Mouse (Mus musculus) embryo, embryonic 11 days (tissue): ENCODE measurements around the gene Wscd2.

Source experiments
- DNase-seq: peaks from one replicate; pipeline ENCODE4 v3.0.0-alpha.2; 2015

The Wscd2 gene

DNA sequence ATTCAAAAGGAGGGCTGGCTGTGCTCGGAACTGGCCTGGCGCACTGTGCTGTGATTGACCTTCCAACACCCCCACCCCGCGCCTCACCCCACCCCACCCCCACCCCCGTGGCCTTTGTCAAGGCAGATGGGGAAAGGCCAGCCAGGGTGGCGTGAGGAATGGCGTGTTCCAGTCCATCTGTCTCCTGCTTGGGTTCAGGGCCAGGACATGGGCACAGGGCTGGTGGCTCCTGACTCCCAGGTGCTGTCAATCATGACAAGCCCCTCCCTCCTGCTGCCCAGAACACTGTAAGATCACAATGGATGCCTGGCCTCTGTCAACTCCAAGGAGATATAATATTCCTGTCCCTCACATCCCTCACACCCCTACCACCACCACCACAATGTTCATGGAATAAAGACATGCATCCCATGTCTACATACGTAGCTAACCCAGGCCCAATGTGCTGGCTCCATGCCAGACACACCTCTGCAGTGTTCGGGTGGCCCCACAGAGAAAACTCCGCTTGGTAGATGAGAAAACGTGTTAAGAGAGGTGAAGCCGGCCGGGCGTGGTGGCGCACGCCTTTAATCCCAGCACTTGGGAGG is 130.1 kb downstream of the Wscd2 start:
- DNase-seq: no peak

DNA sequence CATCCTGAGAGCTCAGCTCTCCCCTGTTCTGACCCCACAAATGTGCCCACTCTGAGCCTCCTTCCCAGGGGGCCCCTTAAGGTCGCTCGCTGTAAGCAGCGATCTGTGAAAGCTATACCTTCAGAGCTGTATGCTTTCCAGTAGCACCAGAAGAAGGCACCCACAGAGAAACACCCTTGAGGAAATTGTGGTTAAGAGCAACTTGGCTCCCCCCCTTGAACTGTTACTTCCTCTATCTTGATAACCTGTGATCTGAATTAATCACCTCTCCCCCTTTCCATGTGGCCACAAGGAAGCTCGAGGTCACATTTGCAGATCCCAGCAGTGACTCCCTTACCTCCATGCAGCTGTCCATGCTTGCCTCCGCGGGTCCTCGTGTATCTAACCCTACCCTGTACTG is 130.9 kb downstream of the Wscd2 start:
- DNase-seq: no peak

DNA sequence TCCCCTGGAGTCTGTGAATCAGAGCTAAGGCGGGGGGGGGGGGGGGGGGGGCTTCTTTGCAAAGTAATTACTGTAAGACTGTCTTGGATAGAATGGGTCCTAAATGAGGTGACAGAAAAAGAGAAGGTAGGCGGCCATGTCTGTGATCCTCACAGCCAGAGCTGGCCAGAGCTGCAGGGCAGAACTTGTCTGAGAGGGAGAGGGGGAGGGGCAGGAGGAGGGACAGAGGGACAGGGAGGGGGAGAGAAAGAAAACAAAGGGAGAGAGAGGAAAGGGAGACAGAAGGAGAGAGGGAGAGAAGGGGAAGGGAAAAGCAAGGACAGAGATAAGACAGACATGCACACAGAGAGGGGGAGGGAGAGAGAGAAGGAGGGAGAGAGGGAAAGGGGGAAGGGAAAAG is 132.9 kb downstream of the Wscd2 start:
- no peak for DNase-seq

DNA sequence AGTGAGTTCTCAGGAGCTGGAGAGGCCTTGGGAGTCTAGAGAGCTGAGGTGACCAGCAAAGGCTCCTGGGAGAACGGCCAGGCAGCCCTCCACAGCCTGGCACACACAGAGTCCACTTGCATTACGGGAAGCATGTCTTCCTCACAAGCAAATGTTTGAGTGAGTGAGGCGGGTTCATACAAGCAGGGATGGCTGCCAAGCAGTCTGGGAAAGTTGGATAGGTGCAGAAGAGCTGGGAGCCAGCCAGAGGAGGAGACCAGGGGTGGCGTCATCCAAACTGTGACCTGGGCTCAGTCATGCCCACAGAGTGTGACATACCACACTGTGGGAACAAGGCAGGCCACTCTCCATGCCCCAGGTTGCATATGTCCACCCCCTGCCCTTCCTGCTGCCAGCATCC is 134.9 kb downstream of the Wscd2 start:
- no peak for DNase-seq

DNA sequence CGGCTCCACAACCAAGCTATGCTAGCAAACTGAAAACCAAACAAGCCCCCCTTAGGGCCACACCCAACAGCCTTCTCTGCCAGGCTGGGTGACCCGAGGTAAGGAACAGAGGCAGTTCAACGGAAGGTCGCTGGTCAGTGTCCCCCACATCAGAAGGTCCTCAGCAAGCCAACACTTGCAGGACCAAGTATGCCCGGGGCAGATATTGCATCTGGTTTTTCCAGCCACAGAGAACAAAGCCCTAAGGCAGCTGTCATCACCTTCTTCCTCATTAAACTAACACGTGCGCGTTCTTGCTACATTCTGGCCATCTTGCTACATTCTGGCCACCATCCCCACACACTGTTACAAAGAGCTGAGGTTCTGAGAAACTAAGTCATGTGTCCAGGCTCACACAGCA is 136.2 kb downstream of the Wscd2 start:
- DNase-seq: no peak

DNA sequence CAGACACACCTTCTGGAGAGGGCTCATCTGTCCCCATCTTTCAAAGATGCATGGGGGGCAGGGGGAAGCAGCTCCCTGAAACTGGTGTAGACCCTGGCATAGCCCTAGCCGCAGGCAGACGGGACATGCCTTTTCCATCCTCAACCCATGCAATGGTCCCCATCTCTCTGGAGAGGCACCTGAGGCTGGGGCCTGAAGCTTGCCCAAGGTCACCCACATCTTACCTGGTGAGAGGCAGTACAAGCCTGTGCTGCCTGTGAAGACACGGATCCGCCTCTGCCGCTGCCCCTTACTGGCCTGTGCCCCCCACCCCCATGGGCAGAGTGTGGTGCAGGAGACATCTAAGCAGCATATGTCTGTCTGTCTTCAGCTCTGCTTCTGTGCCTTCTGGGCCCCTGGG is 136.9 kb downstream of the Wscd2 start:
- DNase-seq: no peak

DNA sequence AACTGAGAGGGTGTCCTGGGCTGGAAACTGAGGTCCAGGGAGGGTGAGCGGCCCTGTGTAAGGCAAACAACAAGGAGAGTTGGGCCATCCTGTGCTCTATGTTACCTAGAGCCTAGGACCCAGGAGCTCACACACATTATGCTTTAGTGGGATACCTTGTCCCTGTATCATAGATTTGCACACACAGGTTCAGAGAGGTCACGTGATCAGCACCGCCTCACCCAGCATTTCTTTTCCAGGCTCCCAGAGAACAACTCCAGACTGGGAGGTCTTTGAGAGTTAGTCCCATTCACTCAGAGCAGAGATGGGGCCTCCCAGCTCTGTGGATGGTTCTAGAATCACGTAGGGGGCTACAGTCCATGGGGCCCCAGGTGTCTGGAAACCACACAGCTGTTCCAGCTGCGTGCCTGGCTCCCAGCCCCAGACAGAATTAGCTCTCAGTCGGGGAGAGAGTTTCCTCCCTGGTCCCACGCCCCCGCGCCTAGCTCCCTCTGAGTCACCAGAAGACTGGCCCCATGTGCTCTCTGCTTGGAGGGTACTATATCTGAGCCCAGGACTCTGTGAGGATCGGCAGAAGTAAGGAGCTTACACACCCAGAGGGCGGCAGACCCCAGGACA is 137.8 kb downstream of the Wscd2 start:
- no peak for DNase-seq

DNA sequence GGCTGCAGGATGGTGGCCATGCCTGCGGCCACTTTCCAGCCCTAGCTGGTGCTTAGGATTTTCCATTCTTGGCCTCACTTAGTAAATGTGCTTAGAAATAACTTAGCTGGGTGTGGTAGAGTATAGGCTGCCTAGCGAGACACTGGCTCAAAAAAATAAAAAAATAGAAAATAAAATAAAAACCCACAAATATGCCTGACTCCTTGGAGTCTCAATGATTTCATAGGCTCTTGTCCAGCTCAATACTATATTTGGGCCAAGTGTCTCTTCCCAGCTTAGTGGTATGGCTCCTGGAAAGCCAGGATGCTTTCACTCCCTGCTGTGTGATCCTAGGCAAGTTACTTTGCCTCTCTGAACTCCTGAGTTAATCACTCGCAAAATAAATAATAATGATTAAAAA is 139.1 kb downstream of the Wscd2 start:
- no peak for DNase-seq

DNA sequence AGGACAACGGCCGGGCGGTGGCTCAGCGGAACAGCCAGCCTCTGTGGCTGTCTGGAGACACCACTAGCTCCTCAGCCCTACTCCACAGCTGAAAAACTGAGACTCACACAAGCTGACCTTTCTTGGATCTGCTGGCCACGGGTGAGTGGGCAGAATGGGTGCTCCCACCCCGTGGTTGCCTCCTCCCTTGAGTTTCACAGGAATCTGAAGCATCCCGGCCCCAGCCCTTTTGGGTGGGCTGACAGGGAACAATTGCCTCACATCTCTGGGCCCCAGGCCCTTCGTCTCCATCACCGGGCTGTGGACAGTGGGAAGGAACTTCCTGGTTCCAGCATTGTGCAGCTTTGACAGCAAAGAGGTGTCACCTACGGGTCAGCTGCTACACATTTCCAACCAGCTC is 140.0 kb downstream of the Wscd2 start:
- no peak for DNase-seq

DNA sequence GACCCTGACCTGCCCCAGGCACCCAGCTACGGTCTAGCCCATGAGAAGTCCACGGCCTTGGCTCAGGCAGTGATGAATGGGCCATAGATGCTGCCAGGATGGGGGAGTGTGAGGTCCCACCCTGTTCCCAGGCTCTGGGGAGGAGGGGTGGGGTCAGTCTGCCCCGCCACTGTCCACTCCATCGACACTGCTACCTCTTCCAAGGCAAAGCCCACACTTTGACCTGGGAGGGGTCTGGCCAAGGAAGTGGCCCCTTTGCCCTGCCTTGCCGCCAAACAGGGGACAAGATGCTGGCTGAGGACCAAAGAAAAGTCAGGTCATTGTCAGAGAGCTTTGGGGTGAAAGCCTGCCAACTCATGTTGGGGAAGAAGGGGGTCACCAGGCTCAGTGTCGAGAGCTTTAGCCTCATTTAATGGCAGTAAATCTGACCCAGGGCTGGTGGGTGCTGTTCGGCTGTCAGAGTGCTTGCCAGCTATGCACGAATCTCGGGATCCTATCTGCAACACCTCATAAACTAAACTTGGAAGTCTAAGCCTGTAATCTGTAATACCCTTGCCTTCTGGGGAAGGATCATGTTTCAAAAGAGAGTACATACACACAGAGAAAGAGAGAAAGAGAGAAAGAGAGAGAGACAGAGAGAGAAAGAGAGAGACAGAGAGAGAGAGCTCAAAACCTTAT is 143.0 kb downstream of the Wscd2 start:
- DNase-seq: no peak

DNA sequence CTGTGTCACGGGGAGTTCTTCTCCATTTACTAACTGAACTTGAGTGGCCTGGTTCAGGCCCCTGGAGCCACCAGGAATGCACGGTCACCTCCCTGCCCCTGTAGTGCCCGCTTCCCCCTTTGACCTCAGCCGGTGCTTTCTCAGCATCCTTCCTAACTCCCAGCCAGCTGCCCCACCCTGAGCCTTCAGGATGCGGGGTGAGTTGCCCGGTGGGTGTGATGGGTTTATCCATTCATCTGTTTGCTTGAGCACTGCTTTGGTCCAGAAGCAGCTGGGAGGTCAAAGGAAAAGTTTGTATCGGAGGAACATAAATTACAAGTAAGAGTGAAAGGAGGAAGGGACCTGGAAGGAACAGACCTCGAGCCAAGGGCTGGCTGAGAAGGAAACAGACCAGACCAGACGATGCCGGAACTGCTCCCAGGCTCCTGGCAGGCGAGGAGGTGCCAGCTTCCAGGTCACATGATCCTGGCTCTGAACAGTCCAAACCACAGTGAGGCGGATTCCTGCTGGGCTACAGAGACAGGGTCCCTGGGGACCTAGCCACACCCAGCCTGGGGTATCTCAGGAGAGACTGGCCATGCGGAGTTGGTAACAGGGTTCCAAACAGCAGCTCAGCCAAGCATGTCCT is 144.0 kb downstream of the Wscd2 start:
- DNase-seq: no peak

DNA sequence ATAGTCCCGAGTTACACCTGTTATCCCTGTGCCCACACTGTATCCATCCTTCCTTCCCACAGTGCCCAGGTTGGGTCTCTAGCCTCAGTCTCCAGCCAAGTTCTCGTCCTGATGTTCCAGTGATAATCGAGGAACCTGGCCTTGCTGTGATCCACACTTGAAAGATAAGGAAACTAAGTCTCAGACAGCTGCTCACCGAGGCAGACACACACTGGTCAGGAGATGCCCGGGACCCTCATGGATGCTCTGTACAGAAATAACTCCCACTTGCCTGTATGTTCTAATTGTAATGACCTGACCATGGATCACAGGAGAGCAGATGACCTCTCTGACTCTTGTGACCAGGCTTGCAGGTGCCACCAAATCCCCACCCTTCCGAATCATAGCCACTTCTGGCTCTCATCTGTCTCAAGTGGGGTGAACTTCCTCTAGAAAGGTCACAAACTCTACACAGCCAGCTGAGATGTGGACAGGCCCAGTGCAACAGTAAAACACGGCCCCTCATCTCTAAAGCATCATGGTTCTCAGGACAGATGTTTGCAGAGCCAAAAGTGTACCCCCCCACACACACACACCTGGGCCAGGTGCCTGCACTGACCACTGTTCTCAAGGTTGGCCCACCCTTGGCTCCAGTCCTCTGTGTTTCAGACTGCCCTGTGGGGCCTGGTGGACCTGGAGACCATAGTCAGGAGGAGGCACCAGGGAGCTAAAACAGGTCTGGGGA is 144.9 kb downstream of the Wscd2 start:
- no peak for DNase-seq

DNA sequence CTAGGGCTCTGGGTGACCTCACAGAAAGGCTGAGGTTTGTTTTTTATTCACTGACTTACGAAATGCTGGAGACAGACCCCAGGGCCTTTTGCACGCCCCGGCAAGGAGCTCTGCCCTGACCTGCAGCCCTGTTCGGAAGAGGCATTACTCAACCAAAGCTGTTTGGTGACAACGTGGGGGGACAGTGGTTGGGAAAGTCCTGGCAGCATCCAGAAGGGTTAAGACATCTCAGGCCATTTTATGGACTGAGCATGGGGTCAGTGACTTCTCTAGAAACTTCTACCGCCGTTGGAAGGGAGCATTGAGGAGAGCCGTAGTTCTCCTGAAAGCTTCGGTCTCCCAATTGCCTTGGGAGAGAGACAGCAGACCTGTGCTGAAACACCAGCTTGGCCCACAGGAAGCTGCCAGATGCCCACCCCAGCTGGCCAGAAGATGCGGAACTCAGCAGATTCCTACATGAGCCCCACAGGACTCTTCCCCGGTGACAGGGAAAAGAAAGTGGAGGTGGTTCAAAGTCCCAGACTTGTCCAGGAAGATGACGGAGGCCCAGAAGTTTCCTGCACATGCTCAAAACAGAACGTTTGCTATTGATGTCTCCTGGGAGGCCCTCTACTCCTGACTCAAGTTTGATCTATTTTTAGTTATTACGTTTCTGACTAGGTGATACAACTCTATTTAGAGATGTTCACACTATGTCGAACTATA is 145.9 kb downstream of the Wscd2 start:
- DNase-seq: no peak

DNA sequence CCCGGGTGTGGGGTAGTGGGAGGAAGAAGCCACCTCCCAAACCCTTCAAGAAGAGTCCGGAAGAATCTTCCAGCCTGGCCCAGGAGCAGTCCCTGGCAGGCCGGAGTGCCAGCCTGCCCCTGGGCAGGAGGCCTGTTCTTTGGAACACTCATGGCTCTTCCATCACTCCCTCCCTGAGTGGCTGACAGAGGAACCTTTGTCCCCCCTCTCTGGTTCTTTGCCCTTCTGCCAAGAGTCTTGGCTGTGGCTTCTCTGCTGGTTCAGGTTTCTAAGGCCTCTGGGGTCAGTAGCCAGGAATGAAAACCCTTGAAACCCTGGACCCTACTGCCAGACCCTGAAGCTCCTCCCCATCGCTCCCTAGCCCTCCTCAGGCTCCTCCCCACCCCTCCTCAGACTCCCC is 147.5 kb downstream of the Wscd2 start:
- no peak for DNase-seq

DNA sequence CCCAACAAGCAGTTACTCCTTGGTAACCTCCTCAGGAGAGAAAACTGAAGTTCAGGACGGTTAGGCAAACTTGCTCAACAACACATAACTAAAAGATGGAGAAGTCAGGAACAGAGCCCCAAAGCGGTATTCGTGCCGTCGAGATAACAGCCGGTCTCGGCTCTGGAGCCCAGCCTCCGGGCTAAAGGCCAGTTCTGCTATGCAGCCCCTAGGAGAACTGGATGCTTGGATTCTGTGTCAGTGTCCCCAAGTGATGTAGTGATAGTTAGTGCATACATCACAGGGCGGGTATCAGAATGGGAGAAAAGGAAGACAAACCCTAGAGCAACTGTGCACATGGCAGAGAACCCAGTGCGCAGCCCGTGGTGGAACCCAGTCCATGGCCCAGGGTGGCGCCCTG is 147.9 kb downstream of the Wscd2 start:
- DNase-seq: no peak

DNA sequence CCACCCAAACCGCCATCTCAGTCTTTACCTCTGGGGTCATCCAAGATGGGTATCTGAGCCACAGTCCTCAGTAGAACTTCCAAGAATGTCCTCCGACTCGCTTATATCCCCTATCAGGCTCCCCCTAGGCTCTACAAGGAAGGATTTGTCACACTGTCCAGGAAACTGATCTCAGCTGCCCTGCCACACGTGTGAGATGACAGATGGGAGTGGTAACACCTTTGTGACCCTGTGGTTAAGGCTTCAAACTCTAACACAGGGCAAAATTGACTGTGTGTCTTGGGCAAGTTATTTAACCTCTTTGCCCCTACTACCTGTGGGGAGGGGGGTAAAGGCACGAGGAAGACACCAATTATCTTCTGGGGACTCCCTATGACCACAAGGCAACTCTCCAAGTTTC is 149.0 kb downstream of the Wscd2 start:
- no peak for DNase-seq
